Mouse (Mus musculus) hindbrain, embryonic 12.5 days (tissue): Measurements from ENCODE around the gene Areg. TPM values are rescaled to one million over a fixed set of nuclear protein-coding genes. Genes with fewer than 3 reads are reported as not detected.

ENCODE experiments used
- ATAC-seq: fragments of 200-750 bp; cut with Nextera tagmentation; 2 replicates; pipeline ENCODE4 v1.8.0; 2017; ENCODE audit warnings: moderate TSS enrichment; ENCODE audit not compliant: low FRiP score
- H3K27ac ChIP-seq: fragments of 300-500 bp; sonication (generic); 2 replicates; pipeline ENCODE4 v1.5.1; 2016; ENCODE audit warnings: mild to moderate bottlenecking
- H3K27me3 ChIP-seq: fragments of 300-500 bp; sonication (generic); 2 replicates; pipeline ENCODE4 v1.6.1; 2016; ENCODE audit warnings: mild to moderate bottlenecking
- H3K36me3 ChIP-seq: fragments of 300-500 bp; sonication (generic); 2 replicates; pipeline ENCODE4 v1.6.1; 2016; ENCODE audit warnings: mild to moderate bottlenecking
- H3K4me1 ChIP-seq: fragments of 300-500 bp; sonication (generic); 2 replicates; pipeline ENCODE4 v1.6.1; 2016
- H3K4me2 ChIP-seq: fragments of 300-500 bp; sonication (generic); replicated peaks from 2 replicates; pipeline ENCODE4 v1.6.1; 2016; ENCODE audit warnings: mild to moderate bottlenecking
- H3K4me3 ChIP-seq: fragments of 300-500 bp; sonication (generic); 2 replicates; pipeline ENCODE4 v1.5.1; 2016; ENCODE audit warnings: mild to moderate bottlenecking
- H3K9ac ChIP-seq: fragments of 300-500 bp; sonication (generic); 2 replicates; pipeline ENCODE4 v1.6.1; 2016; ENCODE audit warnings: mild to moderate bottlenecking, moderate library complexity
- H3K9me3 ChIP-seq: fragments of 300-500 bp; sonication (generic); replicated peaks from 2 replicates; pipeline ENCODE4 v1.6.1; 2016; ENCODE audit warnings: mild to moderate bottlenecking
- WGBS: fragments of 180-500 bp; shearing (Covaris S2); methylation state at CpG from one replicate; pipeline ENCODE4 v1.1.7; 2016; 5-methylcytosine and 5-hydroxymethylcytosine counted together
- polyA plus RNA-seq: library from polyadenylated mRNA; unstranded; fragments of >200 nt; fragmentation: Nextera tagmentation; extraction: Ambion mirVana; gene quantifications from 2 replicates; pipeline ENCODE4 v1.2.1, GENCODE M21; 2016

Areg gene
- polyA plus RNA-seq, 1 experiment from 2014 or later: not detected

- H3K27me3 ChIP-seq: no peaks in the 10 kb centered on the region
- ATAC-seq: no peak
- no peaks in the 10 kb centered on the region for H3K36me3 ChIP-seq
- no peak overlapping the region for H3K4me2 ChIP-seq
- H3K4me1 ChIP-seq: no peaks in the 10 kb centered on the region
- no peak overlapping the region for H3K4me3 ChIP-seq
- H3K9me3 ChIP-seq: no peaks in the 10 kb centered on the region
- H3K27ac ChIP-seq: no peak overlapping the region
- H3K9ac ChIP-seq: no peak overlapping the region
- WGBS: 67% methylated on average over 3 of the region's 3 CpGs
Observed at GRCm38 (mm10) chr5:91194572-91194971, 55.2 kb downstream of the Areg start.

Other genes starting within 250 kb of the Areg start
- 0.25 and 0.30 TPM in 2 replicates for gene Cxcl1, start 248.4 kb upstream of the Areg start, polyA plus RNA-seq
- not detected in 2 replicates for gene Cxcl2, start 235.7 kb upstream of the Areg start, polyA plus RNA-seq
- gene Mthfd2l, start 208.5 kb upstream of the Areg start, polyA plus RNA-seq: 91.6 and 94.2 TPM in 2 replicates
- gene Epgn, start 112.1 kb upstream of the Areg start, polyA plus RNA-seq: 0.18 TPM in 1 of 2 replicates, not detected in the other
- gene Ereg, start 65.0 kb upstream of the Areg start, polyA plus RNA-seq: not detected in 2 replicates